Mouse (Mus musculus) induced T-regulatory cell, adult 2 months (primary cell): ENCODE data around the gene Tcf20.

Experiments
- DNase-seq: peaks from one replicate; pipeline ENCODE4 v3.0.0-alpha.2; 2012; ENCODE audit warnings: low read depth

The Tcf20 gene

DNA sequence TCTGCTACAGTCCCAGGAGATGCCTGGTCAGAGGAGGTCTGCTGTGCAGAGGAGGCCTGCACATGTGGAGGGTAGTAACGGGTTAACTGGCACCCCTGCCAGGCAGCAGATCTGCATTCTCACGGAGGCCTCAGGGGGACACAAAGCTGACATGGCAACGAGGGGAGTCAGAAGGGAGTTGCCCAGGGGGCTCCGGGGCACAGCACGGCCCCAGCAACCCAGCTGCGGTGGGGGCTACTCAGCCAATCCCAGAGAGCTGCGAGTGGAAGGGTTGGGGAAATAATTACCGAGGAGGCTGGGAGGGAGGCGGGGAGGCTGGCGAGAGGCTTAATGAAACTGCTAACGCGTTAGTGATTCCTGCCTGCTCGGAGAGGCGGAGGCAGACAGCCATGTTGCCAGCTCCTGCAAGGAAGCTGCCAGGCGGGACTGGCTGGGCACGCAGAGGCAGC is 29.4 kb downstream of the Tcf20 start:
- no peak for DNase-seq

DNA sequence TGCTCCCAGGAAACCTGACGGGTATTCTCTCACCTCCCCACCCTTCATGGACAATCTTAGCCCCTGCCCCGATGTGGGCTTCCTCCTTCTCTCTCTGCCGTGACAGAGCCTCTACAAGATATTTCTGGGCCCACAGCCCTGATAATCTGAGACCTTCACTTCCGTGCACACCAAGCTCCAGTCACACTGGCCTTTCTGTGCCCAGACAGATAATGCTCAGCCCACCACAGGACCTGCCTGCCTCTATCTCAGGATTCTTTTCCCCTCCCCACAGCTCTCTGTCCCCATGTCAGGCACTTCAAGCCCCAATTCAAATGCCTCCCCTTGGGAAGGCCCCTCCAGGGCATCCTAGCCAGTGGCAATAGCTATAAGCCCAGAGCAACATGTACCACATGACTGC is 31.0 kb downstream of the Tcf20 start:
- no peak for DNase-seq

DNA sequence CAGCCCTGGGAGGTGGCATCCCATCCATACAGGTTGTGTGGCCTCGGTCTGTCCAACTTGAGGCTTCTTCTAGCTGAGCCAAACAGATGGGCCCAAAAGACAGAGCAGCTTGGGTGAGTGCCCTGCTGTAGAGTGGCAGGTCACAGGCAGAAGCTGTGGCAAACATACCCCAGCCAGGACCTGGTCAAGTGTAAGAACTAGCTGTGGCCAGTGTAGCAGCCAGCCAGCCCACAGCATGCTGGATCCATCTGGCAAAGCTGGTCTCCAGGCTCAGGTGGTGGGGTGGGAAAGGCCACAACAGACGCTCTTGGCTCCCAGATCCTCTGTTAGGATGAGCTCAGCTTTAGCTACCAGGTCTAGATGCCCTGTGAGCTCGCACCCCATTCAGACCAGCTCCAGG is 31.4 kb downstream of the Tcf20 start:
- DNase-seq: no peak

DNA sequence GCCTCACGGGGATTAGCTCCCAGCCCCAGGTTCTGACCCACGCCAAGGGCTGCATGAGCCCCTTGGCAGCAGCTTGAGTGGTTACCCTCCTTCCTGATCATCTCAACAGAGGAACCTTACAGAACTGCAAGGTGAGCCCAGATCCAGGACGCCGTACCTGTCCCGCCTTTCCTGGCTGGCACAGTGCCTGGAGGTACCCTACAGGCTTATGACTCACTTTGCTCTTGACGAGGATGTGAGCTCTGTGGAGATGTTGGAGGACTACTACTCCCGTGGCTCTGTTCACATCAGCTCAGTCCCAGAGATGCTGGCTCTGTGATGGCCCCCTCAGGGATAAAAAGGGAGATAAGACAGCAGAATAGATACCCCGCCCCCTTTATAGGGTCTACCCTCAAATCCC is 32.4 kb downstream of the Tcf20 start:
- no peak for DNase-seq

DNA sequence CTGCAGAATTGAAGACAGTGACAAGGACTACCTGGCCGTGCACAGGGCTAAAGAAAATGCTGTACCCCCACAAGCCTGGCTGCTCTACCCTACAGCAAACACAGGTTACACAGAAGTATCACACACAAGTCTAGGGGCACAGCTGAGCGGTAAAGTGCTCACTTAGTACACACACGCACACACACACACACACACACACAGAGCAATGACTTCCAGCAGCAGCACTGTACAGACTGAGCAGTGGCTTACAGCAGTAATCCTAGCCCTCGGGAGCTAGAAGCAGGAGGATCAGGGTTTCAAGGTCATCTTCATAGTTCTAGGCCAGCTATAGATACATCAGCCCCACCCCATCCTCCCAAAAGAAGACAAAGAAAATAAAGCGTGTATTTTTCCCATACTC is 33.6 kb downstream of the Tcf20 start:
- DNase-seq: no peak

DNA sequence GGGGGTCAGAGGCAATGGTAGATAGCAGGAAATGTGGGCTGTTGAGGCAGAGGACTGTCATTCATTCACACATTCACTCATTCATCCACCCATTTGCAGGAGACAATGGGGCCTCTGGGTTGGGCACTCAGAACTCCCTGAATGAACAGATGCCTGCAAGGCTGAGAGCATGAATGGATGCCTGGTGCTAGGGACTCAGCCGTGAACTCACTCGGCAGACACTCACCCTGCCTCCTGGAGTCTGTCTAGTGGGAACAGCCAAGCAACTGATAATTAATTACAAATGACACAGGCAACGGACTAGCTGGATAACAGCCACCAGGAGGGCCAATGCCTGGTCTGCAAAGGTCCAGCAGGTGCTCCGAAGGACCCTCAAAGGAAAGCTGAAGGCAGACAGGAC is 34.6 kb downstream of the Tcf20 start:
- no peak for DNase-seq

DNA sequence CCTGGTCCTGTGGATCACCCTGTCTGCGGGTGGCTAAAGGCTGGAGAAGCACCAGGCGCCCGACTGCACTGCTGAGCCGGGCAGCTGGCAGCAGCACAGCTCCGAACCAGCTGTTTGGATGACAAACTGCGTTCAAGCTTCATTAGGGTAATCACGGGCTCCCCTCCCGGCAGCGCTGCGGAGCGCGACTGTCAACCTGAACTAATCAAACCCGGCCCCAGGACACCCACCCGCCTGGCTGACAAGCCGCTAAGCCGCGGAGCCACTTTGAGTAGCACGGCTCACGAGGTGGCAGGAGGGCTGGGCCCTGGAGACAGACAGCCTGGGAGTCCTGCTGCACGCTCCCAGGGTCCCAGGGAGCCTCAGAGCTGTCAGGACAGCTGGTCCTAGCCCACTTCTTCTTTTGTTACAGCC is 35.4 kb downstream of the Tcf20 start:
- no peak for DNase-seq

DNA sequence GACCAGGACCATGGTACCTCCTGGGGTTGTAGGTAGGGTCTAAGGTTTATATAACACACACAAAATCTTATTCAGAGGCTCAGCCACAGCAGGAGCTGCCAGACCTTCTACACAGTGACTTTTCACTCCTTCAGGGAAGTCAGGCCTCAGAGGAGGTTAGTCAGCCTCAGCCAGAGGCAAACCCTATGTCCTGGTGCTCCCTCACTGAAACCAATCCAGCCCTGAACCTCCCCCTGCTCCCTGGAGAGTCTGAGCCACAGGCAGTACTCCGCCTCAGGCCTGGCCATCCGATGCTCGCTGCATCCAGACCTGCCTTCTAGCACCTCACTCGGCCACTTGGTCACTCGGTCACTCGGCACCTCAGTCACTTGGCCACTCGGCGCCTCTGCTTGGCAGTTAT is 37.4 kb downstream of the Tcf20 start:
- DNase-seq: no peak

DNA sequence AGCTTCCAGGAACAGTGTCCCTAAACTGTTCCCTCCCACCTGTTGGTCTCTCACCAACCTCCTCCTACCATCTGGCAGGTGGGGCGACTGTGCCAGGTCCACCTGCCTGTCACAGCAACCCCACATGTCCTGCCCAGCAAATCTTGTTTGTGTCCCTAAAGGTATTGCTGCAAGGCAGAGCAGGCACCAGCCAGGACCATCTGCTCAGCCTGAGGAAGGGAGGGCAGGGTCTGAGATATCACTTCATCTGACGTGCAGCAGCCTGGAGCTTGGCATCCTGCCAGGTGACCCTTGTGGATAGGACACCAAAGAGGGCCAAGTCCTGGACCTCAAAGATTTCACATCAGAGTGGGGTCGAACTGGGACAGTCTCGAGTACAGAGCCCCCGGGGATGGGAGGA is 40.2 kb downstream of the Tcf20 start:
- DNase-seq: no peak

DNA sequence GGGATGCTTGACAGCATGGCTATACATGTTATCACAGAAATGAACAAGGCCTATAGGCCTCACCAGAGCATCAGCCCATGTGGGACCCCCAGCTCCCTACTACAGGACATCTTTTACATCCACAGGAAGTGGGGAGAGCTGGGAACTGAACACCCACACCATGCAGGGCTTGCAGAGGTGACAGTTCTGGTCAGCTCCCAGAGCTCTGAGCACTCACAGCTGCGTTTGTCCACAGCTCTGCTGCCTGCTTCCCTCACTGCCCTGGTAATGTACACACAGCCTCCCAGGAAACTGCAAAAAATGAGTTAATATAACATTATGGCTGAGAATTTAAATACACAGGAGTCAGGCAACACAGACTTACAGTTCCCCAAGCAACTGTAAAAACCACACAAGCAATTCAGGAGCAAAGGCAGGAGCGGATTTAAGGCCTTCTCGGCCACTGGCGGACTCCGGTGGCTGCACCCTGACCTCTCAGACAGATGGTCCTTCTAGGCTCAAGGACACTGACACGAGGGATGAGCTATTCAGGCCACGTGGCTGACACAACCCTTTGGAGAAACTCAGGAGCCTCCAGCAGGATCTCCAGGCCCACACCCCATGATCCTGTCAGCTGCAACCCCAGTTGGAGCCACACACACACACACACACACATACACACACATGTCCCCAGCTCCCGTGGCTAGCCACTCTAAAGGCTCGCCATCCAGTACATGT is 43.0 kb downstream of the Tcf20 start:
- no peak for DNase-seq

DNA sequence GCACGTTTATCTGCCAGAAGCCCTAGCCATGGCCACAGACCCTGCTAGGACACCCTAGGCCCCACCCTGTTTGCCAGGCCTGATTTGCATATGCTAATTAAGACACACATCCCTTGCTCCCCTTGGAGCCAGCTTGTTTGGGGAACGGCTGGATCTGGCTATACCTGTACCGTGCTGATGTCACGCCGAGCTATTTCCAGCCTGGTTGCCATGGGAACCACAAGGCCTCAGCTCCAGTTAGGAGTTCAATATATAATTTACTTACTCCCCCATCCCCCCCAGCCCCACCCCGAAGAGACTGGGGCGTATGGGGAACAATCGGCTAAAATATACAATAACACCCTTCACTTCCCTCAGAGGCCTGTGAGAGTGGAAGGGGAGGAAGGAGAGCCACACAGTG is 45.9 kb downstream of the Tcf20 start:
- no peak for DNase-seq

DNA sequence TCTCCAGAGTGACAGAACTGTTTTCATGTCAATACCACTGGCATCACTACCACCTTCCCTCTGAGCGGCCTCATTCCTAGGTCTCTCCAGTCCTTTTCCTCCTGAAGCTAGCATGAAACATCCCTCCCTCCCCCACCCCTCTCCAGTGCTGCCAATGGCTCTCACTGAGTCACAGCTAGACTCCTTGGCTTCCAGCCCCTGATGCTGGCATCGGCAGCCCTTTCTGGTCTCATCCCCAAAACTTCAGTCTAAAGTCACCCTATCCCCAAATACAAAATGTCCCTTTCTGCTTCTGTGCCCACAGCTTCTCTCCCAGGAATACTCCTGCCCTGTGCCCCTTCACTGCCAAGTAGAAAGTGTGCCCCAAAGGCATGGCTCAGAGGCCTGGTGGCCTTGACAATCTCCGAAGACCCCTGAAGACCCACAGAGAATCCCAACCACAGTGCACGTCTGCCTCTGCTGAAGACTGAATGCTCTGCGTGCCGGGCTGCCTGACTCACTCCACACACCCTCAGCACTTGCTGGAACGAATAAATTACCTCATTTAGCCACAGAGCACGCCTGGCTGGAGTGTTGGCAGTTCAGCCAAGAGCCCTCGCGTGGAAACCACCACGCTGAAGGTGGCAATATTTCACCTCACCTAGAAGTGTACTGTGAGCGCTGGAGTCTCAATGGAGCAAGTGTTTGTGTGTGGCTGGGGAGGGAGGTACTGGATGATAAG is 47.0 kb downstream of the Tcf20 start:
- no peak for DNase-seq

DNA sequence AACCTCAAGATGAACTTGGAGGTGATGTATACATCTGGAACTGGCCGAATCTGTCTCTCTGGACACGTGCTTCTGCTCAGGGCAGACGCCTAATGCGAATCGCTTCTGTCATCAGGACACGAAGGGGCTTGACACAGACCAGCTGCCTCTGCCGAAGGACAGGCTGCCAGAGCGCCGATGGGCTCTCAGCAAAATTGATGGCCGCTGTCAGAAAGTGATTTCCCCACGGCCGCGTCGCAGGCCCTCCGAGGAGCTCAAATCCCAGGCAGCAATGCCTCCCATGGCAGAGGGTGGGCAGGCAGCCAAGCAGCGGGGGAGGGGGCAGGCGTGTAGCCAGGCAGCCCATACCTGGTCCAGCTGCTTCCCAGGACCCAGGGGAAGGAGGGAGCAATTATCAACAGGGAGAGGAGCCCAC is 49.5 kb downstream of the Tcf20 start:
- no peak for DNase-seq

DNA sequence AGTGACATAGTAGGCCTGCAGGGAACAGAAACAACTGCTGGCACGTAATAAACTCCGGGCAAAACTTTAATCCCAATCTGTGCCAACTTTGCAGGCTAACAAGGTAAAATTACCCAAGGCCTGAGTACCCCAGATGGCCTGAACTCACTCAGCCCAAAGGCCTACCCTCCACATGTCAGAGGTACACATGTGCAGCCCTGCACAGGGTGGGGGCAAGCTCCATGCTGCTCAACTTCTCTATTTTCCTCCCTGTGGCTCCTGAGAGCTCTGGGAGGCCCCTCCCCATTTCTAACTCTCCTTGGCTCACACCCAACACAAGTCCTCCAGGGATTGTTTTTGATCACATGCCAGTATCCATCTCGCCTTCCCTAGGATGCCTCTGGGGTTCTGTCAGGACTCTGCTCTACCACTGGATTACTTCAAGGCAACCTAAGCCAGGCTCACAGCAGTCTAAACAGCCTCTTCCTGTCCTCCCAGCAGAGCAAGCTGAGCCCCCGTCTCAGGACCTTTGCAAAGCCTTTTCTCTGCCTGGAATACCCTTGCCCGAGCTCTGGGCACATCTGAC is 50.2 kb downstream of the Tcf20 start:
- no peak for DNase-seq

DNA sequence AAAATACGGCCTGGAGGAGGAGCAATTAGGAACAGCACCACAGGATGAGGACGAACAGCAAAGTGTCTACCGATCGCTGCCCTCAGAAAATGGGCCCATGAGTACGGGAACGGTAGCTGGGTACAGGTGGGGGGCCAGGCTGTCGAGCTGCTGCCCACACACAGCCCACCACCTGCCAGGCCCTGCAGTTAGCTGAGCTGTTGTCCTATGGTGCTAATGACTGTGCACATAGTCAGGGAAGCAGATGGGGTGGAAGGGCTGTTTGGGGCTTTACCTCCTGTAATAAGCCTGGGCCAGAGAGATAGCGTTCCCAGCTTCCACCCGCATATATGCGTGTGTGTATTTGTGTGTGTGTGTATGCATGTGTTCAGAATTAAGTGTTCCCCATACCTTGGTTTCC is 52.7 kb downstream of the Tcf20 start:
- DNase-seq: no peak

DNA sequence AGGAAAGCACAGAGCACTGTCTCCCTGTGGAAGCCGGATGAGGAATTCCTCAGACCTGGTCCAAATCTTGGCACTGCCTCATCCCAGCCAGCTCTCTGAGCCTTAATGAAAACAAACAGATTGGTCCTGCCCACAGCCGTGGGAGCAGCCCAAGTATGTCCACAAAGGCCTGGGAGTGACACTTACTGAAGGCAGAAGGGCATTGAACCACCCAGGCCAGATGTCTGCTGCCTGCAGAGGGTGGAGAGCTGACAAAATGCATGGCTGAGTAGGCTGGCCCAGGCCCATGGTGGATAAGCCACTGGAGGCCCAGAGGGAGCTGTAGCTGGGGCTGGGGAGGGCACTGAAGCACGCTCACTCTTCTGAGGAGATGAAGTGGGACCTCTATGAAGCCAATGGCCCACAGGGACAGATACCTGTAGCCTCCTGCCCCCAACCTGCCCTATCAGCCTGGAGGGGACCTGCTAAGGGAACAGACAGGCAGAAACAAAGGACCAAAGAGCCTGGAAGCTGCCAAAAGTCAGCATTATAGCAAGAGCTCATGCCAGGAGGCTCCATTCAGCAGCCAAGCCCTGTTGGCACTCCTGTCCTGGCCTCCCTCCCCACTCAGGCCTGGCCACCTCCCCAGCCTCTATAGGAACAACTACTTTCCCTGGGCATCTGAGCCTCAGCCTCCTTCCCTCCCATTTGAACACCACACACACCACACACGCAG is 54.6 kb downstream of the Tcf20 start:
- DNase-seq: no peak

DNA sequence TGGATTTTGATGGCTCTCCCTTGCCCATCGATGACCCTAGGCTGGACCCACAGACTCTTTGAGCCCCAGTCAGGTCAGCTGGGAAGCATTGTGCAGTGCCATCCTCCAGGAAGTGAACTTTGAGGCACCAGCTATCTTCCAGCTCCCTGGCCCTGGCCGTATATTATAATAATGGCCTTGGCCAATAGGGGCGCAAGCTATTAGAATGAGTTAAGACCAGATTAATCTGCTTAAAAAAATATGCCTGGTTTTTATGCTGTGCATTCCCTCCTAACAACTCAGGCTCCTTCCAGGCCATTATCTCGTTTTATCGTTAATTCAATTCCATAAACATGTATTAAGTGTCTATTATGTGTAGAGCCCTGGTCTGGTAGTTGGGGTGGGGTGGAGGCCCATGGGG is 56.2 kb downstream of the Tcf20 start:
- DNase-seq: no peak

DNA sequence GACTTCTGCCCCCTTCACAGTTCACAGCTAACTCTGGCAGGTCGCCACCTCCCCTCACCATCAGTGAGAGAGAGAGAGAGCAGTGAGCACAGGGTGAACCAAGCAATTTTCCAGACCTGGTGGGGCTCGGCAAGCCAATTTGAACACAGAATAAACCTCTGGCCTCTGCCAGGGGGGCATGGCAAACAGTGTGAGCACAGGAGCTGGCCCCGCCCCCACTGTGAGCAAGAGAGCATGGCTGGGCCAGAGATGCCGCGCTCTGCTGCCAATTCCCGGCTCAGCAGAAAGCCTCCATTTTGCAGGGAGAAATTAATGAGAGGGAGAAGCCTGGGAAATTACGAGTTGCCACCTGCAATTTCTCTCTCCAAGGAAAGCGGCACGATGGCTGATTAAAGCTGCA is 58.1 kb downstream of the Tcf20 start:
- DNase-seq: no peak

DNA sequence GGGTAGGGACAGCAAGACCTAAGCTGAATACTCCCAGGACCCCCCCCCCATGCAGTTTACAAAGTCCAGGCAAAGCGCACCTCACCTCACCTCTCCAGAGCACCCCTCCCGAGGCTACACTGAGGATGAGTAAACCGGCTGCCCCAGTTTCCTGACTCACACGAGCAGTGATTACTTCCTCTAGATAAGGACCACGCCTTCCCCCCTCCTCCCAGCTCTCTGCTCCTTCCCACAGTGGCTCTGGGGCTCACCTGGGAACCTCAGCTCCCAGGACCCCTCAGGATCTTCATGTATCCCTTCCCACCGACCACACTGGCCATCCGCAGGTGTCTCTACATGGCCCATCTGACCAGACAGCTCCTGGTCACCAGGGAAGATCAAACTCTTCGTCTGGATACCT is 58.8 kb downstream of the Tcf20 start:
- peak; percentile 33 for DNase-seq

DNA sequence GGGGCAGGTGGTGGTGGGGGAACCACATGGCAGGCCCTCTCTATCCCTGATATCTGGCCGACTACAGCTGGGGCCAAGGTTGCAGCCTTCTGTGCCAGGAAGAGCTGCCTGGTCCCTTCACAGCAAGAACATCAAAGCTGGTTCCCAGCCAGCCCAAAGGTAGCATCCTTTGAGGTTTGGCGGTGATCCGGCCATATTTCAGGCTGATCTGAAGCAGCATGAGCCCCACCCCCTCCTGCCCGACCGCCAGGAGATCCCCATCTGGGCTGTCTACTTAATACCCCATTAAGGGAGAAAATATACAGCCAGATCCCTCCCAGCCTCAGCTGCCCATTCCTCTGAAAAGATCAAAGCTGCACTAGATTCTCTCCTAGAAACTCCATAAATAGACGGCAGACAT is 59.6 kb downstream of the Tcf20 start:
- DNase-seq: no peak

DNA sequence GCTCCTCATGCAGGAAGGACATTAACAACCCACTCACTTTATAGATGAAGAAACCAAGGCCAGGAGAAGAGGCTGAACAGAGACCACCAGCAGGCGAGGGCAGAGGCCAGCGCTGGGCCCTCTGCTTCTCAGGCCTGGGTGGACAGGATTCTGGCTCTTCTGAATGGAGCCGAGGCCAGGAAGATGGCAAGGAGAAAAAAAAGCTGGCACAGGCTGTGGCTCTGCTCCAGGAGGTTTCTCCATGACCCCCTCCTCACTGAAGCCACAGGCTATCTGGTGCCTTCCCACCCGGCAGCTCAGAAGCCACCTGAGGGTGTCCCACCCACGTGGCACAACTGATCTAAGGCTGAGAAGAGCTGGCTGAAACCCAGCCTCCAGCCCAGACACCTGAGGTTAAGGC is 60.6 kb downstream of the Tcf20 start:
- no peak for DNase-seq

DNA sequence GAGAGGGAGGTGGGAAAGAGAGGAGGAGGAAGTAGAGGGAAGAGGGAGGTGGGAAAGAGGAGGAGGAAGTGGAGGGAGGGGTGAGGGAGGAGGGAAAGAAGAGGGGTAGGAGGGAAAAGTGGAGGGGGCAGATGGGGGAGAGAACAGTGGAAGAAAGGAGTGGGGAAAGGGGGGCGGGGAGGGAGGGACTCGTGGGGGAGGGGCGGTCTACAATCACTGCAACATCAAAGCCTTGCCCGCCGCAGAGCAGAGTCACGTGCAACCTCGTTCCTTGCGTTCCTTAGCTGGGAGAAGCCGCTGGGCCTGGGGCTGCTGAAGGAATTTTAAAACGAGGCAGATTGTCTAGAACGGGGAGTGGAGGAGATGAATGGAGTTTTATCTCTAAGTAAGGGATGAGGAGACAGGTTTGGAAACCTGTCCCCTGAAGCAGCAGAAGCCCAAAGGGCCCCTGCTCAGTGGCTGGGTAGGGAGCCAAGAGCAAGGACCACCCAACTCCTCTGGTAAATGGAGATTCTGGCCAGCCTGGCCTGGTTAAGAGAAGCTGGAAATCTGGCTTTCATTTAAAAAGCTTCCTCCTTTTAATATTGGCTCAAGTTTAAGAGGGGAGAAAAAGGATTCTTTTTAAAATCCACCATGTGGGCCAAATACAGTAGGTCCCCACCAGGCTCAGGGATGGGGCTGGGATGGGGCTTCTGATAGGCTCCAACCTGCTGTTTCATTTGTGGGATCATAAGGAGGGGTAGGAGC is 62.8 kb downstream of the Tcf20 start:
- DNase-seq: no peak
